Mouse (Mus musculus): ENCODE data around the gene Gm12887. TPM values are rescaled to one million over a fixed set of nuclear protein-coding genes. Genes with fewer than 3 reads are reported as not detected.

Gene Gm12887
- not detected in 2 replicates for polyA plus RNA-seq (2015; fragmentation: Nextera tagmentation; extraction: Ambion mirVana)

DNA sequence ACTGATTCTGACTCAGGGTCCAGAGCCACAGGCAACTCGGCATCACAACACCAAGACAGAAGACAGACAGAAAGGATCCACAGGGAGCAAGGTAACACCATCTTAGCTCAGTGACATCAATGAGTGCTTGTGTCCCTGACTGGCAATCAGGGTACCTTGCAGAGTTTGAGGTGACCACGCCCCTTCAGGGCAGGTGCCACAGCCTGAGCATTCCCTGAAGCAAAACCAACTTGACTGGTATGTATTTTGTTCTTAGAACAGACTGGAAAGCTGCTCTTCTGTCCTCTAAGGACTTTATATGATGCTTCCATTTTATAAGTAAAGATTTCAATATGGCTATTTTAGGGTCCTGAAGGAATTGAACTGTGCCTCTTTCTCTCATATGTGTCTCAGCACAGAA, at the start of gene Gm12887:
Gm12887 (minus strand) TSS at position 101 of the 400 bp plus-strand sequence.

Other genes with a start within 250 kb of the Gm12887 start
- not detected in 2 replicates for gene Gm12886, start 199.0 kb downstream of the Gm12887 start, polyA plus RNA-seq (2015; fragmentation: Nextera tagmentation; extraction: Ambion mirVana)